Mouse (Mus musculus): Measurements from ENCODE around the gene Ncoa3. TPM values are rescaled to one million over a fixed set of nuclear protein-coding genes. Genes with fewer than 3 reads are reported as not detected.

The Ncoa3 gene
- polyA plus RNA-seq, 1 experiment from 2014 or later, result 8.1 TPM

DNA sequence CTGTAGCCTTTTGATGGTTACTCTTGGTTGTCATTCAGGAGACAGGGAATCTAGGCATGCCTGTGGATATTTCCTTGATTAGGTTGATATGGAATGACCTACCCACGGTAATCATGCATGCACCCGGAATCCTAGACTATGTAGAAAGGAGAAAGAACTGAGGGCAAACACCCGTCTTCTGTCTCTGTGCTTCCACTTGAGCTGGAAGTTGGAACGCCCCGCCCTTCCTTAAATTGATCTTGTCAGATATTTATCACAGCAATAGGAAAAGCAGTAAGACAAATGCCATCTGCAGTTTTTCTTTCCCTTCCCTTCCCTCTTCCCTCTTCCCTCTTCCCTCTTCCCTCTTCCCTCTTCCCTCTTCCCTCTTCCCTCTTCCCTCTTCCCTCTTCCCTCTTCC, 33.5 kb downstream of the Ncoa3 start:
- ATAC-seq, result no peak
- no peak overlapping the region for H3K4me2 ChIP-seq

GRCm38 (mm10) chr2:166027834-166028233, 35.4 kb downstream of the Ncoa3 start:
- no peaks in the 10 kb centered on the region for H3K36me3 ChIP-seq
- no peaks in the 10 kb centered on the region for H3K27me3 ChIP-seq (replicated peaks)
- no peak overlapping the region for H3K9ac ChIP-seq
- WGBS (ENCODE audit: insufficient replicate concordance), result 77% methylated on average over 3 of the region's 3 CpGs
- no peak overlapping the region for H3K27ac ChIP-seq
- H3K9me3 ChIP-seq (replicated peaks), result no peaks in the 10 kb centered on the region
- no peak overlapping the region for H3K4me2 ChIP-seq
- ATAC-seq, result no peak
- peaks cover 38% of the 10 kb centered on the region for H3K4me1 ChIP-seq
- no peak overlapping the region for H3K4me3 ChIP-seq

More for the DNA sequence above, 33.5 kb downstream of the Ncoa3 start:
- Histone ChIP-seq H3K27ac (no peak overlapping the region), H3K27me3 (replicated peaks) (no peaks in the 10 kb centered on the region), H3K9ac (no peak overlapping the region), H3K4me1 (peaks cover 38% of the 10 kb centered on the region), H3K36me3 (no peaks in the 10 kb centered on the region), H3K9me3 (replicated peaks) (no peaks in the 10 kb centered on the region), H3K4me3 (no peak overlapping the region)
- 64% methylated on average over 5 of the region's 5 CpGs for whole genome bisulfite sequencing (ENCODE audit: insufficient replicate concordance)

DNA sequence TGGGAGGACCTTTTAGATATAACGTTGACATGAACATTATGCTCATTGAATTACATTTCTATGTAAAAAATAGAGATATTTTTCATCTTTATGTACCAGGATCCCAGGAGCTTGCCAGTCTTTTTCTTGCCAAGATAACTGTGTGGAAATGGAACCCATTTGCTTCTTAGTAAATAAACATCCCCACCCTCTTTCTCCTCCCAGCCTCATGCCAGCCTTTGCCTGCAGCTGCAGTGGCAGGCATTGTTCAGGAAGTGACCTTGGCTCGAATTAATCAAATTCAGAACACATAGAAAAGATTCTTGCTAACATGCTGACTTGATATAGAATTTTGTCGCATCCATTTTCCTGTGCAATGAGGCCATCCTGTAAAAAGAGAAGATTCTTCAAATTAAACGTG, 36.8 kb downstream of the Ncoa3 start:
- Histone ChIP-seq H3K4me3 (no peak overlapping the region), H3K9ac (no peak overlapping the region), H3K9me3 (replicated peaks) (no peaks in the 10 kb centered on the region), H3K4me2 (no peak overlapping the region), H3K27me3 (replicated peaks) (no peaks in the 10 kb centered on the region), H3K27ac (no peak overlapping the region), H3K36me3 (no peaks in the 10 kb centered on the region), H3K4me1 (peaks cover 34% of the 10 kb centered on the region)
- no peak for ATAC-seq
- WGBS (ENCODE audit: insufficient replicate concordance), result 50% methylated on average over 4 of the region's 4 CpGs

DNA sequence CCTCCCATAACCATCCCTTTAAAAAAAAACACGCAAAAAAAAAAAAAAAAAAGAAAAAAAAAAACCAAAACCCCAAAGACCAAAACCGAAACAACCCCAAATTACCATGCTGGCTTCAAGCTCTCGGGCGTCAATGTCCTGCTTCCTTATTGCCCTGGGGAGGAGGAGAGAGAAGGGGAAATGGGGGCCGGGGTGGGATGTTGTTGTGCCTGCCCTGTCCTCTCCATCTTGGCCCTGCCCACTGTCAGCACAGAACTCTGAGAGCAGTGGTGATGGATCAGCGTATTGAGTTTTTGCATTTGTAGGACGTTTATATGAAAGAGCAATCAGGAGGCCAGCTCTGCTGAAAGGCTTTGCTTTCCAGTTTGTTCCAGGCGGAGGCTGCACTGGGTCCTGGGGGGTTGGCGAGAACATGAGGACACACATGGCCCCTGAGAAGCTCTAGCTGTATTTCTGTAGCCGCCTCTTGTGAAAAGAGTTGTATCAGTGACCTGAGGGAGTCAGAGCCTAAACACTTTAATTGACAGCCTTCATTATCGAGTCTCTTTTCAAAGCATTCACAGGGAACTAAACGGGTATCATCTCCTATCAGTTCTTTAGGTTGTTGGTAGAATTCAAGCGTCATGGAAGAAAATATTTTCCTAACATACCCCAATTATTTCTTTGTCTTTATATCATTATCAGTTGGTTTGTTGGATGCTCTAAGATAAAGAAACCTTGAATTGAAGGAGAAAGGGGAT, 38.0 kb downstream of the Ncoa3 start:
- Histone ChIP-seq H3K4me1 (peaks cover 41% of the 10 kb centered on the region), H3K4me3 (peak overlapping the region; percentile 25; the same call in 1 of the 2 replicates), H3K27ac (peak overlapping the region; percentile 58), H3K36me3 (no peaks in the 10 kb centered on the region), H3K27me3 (replicated peaks) (no peaks in the 10 kb centered on the region), H3K4me2 (peak overlapping the region; percentile 63), H3K9me3 (replicated peaks) (no peaks in the 10 kb centered on the region), H3K9ac (no peak overlapping the region)
- WGBS (ENCODE audit: insufficient replicate concordance), result 9% methylated on average over 13 of the region's 13 CpGs
- no peak for ATAC-seq

DNA sequence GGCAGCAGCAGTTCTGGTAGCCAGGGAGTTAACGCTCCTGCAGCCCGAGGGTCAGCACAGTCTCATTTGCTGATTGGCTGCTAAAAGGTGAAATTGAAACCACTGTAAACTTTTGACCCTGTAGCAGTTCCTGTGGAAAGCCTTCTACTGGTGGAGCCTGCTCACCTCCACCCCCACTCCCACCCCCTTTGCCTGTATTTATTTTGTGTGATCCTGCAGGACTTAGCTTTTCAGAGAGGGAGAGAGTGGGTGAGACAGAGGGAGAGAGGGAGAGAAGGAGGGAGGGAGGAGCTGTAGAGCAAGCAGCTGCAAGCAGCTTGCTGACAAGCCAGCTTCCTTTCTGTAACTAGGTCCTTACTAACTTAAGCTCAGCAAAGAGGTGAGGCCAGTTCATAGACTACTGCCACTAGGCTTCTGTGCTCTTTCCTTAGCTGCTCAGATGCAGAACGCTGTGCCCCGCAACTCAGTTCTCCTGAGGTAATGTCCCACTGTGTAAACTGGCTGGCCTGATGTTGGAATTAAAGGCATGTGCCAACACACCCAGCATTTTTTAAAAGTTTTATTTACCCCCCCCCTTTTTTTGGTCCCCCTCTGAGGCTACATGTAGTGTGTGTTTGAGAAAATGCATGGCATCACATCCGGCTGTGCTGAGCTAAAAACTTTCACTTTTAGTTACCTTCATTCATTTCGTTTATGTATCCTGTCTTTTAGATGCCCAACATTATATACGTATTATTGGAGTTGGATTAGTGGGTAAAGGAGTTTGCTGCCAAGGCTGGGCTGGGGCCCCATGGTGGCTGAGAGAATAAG, 38.9 kb downstream of the Ncoa3 start:
- peak overlapping the region; percentile 63 for H3K4me2 ChIP-seq
- H3K4me1 ChIP-seq, result peaks cover 42% of the 10 kb centered on the region
- ATAC-seq, result peak; percentile 63
- no peaks in the 10 kb centered on the region for H3K36me3 ChIP-seq
- peak overlapping the region; percentile 12; the same call in 1 of the 2 replicates for H3K9ac ChIP-seq
- peak overlapping the region; percentile 25 for H3K4me3 ChIP-seq
- H3K27ac ChIP-seq, result peak overlapping the region; percentile 65
- WGBS (ENCODE audit: insufficient replicate concordance), result 40% methylated on average over 7 of the region's 7 CpGs
- H3K9me3 ChIP-seq (replicated peaks), result no peaks in the 10 kb centered on the region
- H3K27me3 ChIP-seq (replicated peaks), result no peaks in the 10 kb centered on the region

GRCm38 (mm10) chr2:166032628-166033027, 40.2 kb downstream of the Ncoa3 start:
- WGBS (ENCODE audit: insufficient replicate concordance), result 70% methylated on average over 5 of the region's 5 CpGs

DNA sequence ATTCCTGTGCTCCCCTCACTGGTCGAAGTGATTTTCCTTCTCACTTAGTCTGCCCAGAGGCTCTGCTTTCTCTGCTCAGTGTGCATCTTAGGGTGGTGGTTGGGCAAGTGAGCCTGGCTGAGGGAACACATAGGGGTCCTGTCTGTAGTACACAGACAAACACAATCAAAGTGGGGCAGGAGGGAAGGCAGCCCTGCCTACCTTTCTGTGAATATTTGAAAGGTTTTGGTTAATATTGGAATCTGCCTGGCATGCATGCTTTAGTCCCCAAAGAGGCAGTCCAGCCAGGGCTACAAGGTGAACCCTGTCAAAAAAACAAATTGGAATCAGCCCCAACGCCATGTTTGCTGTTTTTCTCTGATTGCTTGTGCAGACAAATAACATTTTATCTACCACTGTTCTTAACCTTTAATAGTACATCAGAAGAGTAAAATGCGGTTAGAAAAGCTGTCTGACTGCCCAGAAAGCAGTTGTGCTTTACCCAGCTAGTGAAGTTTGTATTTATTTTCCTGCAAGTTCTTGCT, 42.6 kb downstream of the Ncoa3 start:
- Histone ChIP-seq H3K4me1 (peaks cover 34% of the 10 kb centered on the region), H3K27me3 (replicated peaks) (no peaks in the 10 kb centered on the region), H3K4me3 (no peak overlapping the region), H3K27ac (no peak overlapping the region), H3K9me3 (replicated peaks) (no peaks in the 10 kb centered on the region), H3K36me3 (no peaks in the 10 kb centered on the region), H3K4me2 (no peak overlapping the region), H3K9ac (no peak overlapping the region)
- no peak for ATAC-seq
- WGBS (ENCODE audit: insufficient replicate concordance), result 65% methylated on average over 3 of the region's 3 CpGs

More at GRCm38 (mm10) chr2:166032628-166033027, 40.2 kb downstream of the Ncoa3 start:
- no peaks in the 10 kb centered on the region for H3K9me3 ChIP-seq (replicated peaks)
- peaks cover 42% of the 10 kb centered on the region for H3K4me1 ChIP-seq
- H3K36me3 ChIP-seq, result no peaks in the 10 kb centered on the region
- H3K4me3 ChIP-seq, result no peak overlapping the region
- no peaks in the 10 kb centered on the region for H3K27me3 ChIP-seq (replicated peaks)
- H3K9ac ChIP-seq, result no peak overlapping the region
- ATAC-seq, result no peak
- no peak overlapping the region for H3K4me2 ChIP-seq
- no peak overlapping the region for H3K27ac ChIP-seq

- peaks cover 27% of the 10 kb centered on the region for H3K4me1 ChIP-seq
- no peak overlapping the region for H3K9ac ChIP-seq
- H3K4me2 ChIP-seq, result no peak overlapping the region
- no peaks in the 10 kb centered on the region for H3K9me3 ChIP-seq (replicated peaks)
- H3K36me3 ChIP-seq, result no peaks in the 10 kb centered on the region
- no peaks in the 10 kb centered on the region for H3K27me3 ChIP-seq (replicated peaks)
- WGBS (ENCODE audit: insufficient replicate concordance), result 52% methylated on average over 3 of the region's 3 CpGs
- H3K4me3 ChIP-seq, result no peak overlapping the region
- no peak overlapping the region for H3K27ac ChIP-seq
- ATAC-seq, result no peak
Measured at GRCm38 (mm10) chr2:166035725-166036124, 43.3 kb downstream of the Ncoa3 start.

GRCm38 (mm10) chr2:166039681-166040080, 47.2 kb downstream of the Ncoa3 start:
- H3K36me3 ChIP-seq, result no peaks in the 10 kb centered on the region
- H3K4me3 ChIP-seq, result no peak overlapping the region
- no peaks in the 10 kb centered on the region for H3K27me3 ChIP-seq (replicated peaks)
- ATAC-seq, result no peak
- no peak overlapping the region for H3K9ac ChIP-seq
- peaks cover 35% of the 10 kb centered on the region for H3K4me1 ChIP-seq
- WGBS (ENCODE audit: insufficient replicate concordance), result 79% methylated on average over 4 of the region's 4 CpGs
- H3K4me2 ChIP-seq, result no peak overlapping the region
- H3K9me3 ChIP-seq (replicated peaks), result no peaks in the 10 kb centered on the region
- no peak overlapping the region for H3K27ac ChIP-seq

GRCm38 (mm10) chr2:166042542-166042941, 50.1 kb downstream of the Ncoa3 start:
- H3K9ac ChIP-seq, result no peak overlapping the region
- no peak overlapping the region for H3K27ac ChIP-seq
- peak; percentile 72 for ATAC-seq
- peaks cover 3% of the 10 kb centered on the region; the same call in 1 of the 2 replicates for H3K36me3 ChIP-seq
- H3K9me3 ChIP-seq (replicated peaks), result no peaks in the 10 kb centered on the region
- no peak overlapping the region for H3K4me3 ChIP-seq
- no peaks in the 10 kb centered on the region for H3K27me3 ChIP-seq (replicated peaks)
- WGBS (ENCODE audit: insufficient replicate concordance), result 7% methylated on average over 1 of the region's 1 CpGs
- no peak overlapping the region for H3K4me2 ChIP-seq
- peaks cover 38% of the 10 kb centered on the region for H3K4me1 ChIP-seq

DNA sequence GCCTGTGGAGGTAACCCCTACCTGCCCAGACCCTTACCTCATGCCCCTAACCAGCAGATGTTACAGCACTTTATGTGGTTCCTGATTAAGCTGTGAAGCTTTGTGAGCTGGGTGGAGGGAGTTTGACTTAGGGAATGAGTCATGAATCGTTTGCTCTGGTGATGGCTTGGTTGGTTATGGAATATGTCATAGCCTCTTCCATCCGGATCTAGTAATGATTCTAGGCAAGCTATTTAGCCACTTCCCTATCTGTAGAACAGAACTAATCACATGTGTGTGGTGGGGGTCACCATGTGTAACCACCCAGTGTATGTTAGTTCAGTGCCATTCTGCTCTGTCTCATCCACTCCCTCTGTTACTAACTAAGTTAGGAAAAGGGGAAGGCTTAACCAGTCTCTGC, 52.6 kb downstream of the Ncoa3 start:
- Histone ChIP-seq H3K4me1 (peaks cover 38% of the 10 kb centered on the region), H3K9ac (no peak overlapping the region), H3K9me3 (replicated peaks) (no peaks in the 10 kb centered on the region), H3K4me2 (no peak overlapping the region), H3K36me3 (peaks cover 24% of the 10 kb centered on the region), H3K27me3 (replicated peaks) (no peaks in the 10 kb centered on the region), H3K4me3 (no peak overlapping the region), H3K27ac (no peak overlapping the region)
- WGBS (ENCODE audit: insufficient replicate concordance), result 36% methylated on average over 2 of the region's 2 CpGs
- no peak for ATAC-seq
